Comparison of ENCODE assay signal across 27 mouse cellular contexts in genomic region chr12:75090957-75091356, GRCm38 (mm10).
"Had no signal": no experiment of that assay in that cellular context is flagged by ENCODE, and none has a peak within 500 bp of the region (broad histone marks: within the 10 kb centered on the region; RNA-seq: fewer than 3 reads in every experiment).

No protein-coding gene starts in this region.

- ATAC-seq: hindbrain, postnatal 0 days; intestine, embryonic 16.5 days had no signal

- H3K4me1 ChIP-seq: heart, embryonic 10.5 days; heart, embryonic 13.5 days; heart, embryonic 15.5 days; hindbrain, embryonic 13.5 days; hindbrain, embryonic 15.5 days; kidney, embryonic 15.5 days; limb, embryonic 10.5 days; limb, embryonic 12.5 days; liver, embryonic 13.5 days; liver, embryonic 15.5 days had no signal

- H3K4me2 ChIP-seq: heart, embryonic 13.5 days; heart, embryonic 15.5 days; hindbrain, embryonic 13.5 days; hindbrain, embryonic 15.5 days; kidney, embryonic 15.5 days; limb, embryonic 12.5 days; liver, embryonic 11.5 days; liver, embryonic 13.5 days; liver, embryonic 15.5 days had no signal

- H3K4me3 ChIP-seq: heart, embryonic 10.5 days; heart, embryonic 13.5 days; heart, embryonic 15.5 days; hindbrain, embryonic 13.5 days; hindbrain, embryonic 15.5 days; kidney, embryonic 15.5 days; left cerebral cortex, adult 2 months; limb, embryonic 10.5 days; limb, embryonic 12.5 days; liver, embryonic 13.5 days; liver, embryonic 15.5 days had no signal

- H3K27me3 ChIP-seq: heart, embryonic 13.5 days; heart, embryonic 15.5 days; hindbrain, embryonic 13.5 days; hindbrain, embryonic 15.5 days; kidney, embryonic 15.5 days; limb, embryonic 12.5 days; liver, embryonic 13.5 days; liver, embryonic 15.5 days had no signal

- H3K27ac ChIP-seq: heart, embryonic 10.5 days; heart, embryonic 13.5 days; heart, embryonic 15.5 days; hindbrain, embryonic 13.5 days; hindbrain, embryonic 15.5 days; hindbrain, postnatal 0 days; kidney, embryonic 15.5 days; kidney, postnatal 0 days; left cerebral cortex, adult 2 months; limb, embryonic 10.5 days; limb, embryonic 12.5 days; liver, embryonic 13.5 days; liver, embryonic 15.5 days had no signal

- H3K9me3 ChIP-seq: heart, embryonic 10.5 days; heart, embryonic 13.5 days; heart, embryonic 15.5 days; hindbrain, embryonic 13.5 days; hindbrain, embryonic 15.5 days; kidney, embryonic 15.5 days; limb, embryonic 10.5 days; limb, embryonic 12.5 days; liver, embryonic 13.5 days; liver, embryonic 15.5 days had no signal

- DNase-seq: gastrocnemius, postnatal 10 days; gastrocnemius, postnatal 25 days; heart, adult 18-20 months; heart, postnatal 14 days; heart, postnatal 36 days; kidney, adult 11 months; kidney, adult 2 months; kidney, adult 9 months; kidney, postnatal 14 days; kidney, postnatal 36 days; liver; liver, embryonic 13.5 days; lung, adult 18-20 months had no signal

- H3K9ac ChIP-seq: heart, embryonic 13.5 days; heart, embryonic 15.5 days; hindbrain, embryonic 13.5 days; hindbrain, embryonic 15.5 days; kidney, embryonic 15.5 days; limb, embryonic 12.5 days; liver, embryonic 13.5 days; liver, embryonic 15.5 days had no signal

- H3K36me3 ChIP-seq: heart, embryonic 10.5 days; heart, embryonic 13.5 days; heart, embryonic 15.5 days; hindbrain, embryonic 13.5 days; hindbrain, embryonic 15.5 days; kidney, embryonic 15.5 days; limb, embryonic 10.5 days; limb, embryonic 12.5 days; liver, embryonic 13.5 days; liver, embryonic 15.5 days had no signal
